Mouse (Mus musculus) limb, embryonic 15.5 days (tissue): ENCODE data around the gene Lipe. TPM values are rescaled to one million over a fixed set of nuclear protein-coding genes. Genes with fewer than 3 reads are reported as not detected.

Source experiments
- ATAC-seq: fragments of 200-750 bp; cut with Nextera tagmentation; 2 replicates; pipeline ENCODE4 v1.8.0; 2017; ENCODE audit warnings: low read depth, moderate TSS enrichment; ENCODE audit not compliant: insufficient number of reproducible peaks, low FRiP score, low TSS enrichment
- H3K27ac ChIP-seq: fragments of 300-500 bp; sonication (generic); 2 replicates; pipeline ENCODE4 v1.5.1; 2015; ENCODE audit warnings: moderate library complexity, mild to moderate bottlenecking, inconsistent platforms
- H3K27me3 ChIP-seq: fragments of 300-500 bp; sonication (generic); 2 replicates; pipeline ENCODE4 v1.6.1; 2015; ENCODE audit warnings: inconsistent platforms
- H3K36me3 ChIP-seq: fragments of 300-500 bp; sonication (generic); 2 replicates; pipeline ENCODE4 v1.6.1; 2015; ENCODE audit warnings: inconsistent platforms
- H3K4me1 ChIP-seq: fragments of 300-500 bp; sonication (generic); 2 replicates; pipeline ENCODE4 v1.6.1; 2015; ENCODE audit warnings: inconsistent platforms
- H3K4me2 ChIP-seq: fragments of 300-500 bp; sonication (generic); 2 replicates; pipeline ENCODE4 v1.6.1; 2015; ENCODE audit warnings: mild to moderate bottlenecking, inconsistent platforms
- H3K4me3 ChIP-seq: fragments of 300-500 bp; sonication (generic); 2 replicates; pipeline ENCODE4 v1.5.1; 2015; ENCODE audit warnings: mild to moderate bottlenecking, inconsistent platforms
- H3K9ac ChIP-seq: fragments of 300-500 bp; sonication (generic); 2 replicates; pipeline ENCODE4 v1.6.1; 2015; ENCODE audit warnings: inconsistent platforms
- H3K9me3 ChIP-seq: fragments of 300-500 bp; sonication (generic); 2 replicates; pipeline ENCODE4 v1.6.1; 2016; ENCODE audit warnings: inconsistent platforms
- WGBS: fragments of 180-500 bp; shearing (Covaris S2); methylation state at CpG from one replicate; pipeline ENCODE4 v1.1.7; 2015; 5-methylcytosine and 5-hydroxymethylcytosine counted together
- polyA plus RNA-seq: library from polyadenylated mRNA; unstranded; fragments of >200 nt; fragmentation: Nextera tagmentation; extraction: Ambion mirVana; gene quantifications from 2 replicates; pipeline ENCODE4 v1.2.1, GENCODE M21; 2015

Lipe gene
- polyA plus RNA-seq, 1 experiment from 2014 or later, result 9.2 TPM

DNA sequence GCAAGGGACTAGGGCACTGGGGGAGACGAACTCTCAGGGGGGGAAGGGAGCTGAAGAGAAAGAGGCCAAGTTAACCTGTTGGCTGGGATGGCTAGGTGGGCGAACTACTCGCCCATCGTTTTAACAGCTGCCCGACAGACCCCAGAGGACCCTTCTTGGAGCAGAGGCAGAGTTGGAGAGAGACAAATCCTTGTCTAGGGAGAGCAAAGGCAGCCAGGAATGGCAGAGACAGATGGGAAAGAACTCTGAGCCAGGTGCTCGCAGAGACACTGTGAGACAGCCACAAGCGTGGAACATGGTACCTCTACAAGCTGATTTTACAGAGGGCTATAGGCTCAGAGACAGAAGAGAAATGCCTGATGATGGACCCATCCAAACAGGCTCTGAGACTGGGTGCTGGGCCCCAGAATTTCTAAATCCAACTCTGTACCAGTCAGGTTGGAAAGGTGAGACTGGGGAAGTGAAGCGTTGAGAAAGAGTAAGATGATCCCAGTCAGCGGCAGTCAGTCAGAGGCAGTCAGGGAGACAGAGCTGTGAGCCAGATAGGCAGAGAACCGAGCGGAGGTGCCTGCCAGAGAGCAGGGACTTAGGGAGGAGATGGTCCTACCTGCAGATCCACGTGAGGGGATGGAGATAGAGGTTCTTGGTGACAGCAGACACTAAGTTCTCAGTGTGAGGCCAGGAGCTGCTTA is 29.3 kb downstream of the Lipe start, which contains the start of gene Cnfn:
Gene Cnfn (minus strand): TSS at position 667 of the 692 bp plus-strand sequence.
- peaks cover 18% of the 10 kb centered on the region for H3K4me1 ChIP-seq
- peaks cover 6% of the 10 kb centered on the region for H3K36me3 ChIP-seq
- WGBS, result 50% methylated on average over 12 of the region's 12 CpGs
- no peak within 1 kb of the TSS for H3K4me3 ChIP-seq
- no peak within 1 kb of the TSS for H3K4me2 ChIP-seq
- ATAC-seq, result no peak
- no peak within 1 kb of the TSS for H3K27ac ChIP-seq
- no peaks in the 10 kb centered on the region for H3K9me3 ChIP-seq
- no peak within 1 kb of the TSS for H3K9ac ChIP-seq
- peaks cover 41% of the 10 kb centered on the region for H3K27me3 ChIP-seq

DNA sequence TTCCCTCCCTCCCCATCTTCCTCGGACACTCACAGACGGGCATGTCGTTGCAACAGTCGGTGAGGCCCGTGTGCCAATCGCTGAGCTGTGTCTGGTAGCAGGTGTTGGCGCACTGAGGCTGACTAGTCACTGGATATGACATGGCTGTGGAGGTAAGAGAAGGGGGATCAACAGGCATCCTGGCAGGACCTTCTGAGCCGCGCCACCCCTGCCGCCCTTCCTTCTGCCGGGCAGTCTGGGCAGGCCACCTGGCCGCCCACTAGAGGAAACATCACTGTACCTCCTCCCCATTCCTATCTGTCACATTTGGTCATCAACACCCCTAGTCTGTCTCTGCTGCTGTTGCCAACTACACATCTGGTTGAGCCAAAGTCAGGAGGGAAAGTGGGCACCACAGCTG is 30.2 kb downstream of the Lipe start:
- no peak overlapping the region for H3K9ac ChIP-seq
- WGBS, result 17% methylated on average over 12 of the region's 12 CpGs
- H3K27ac ChIP-seq, result no peak overlapping the region
- peaks cover 14% of the 10 kb centered on the region for H3K36me3 ChIP-seq
- no peaks in the 10 kb centered on the region for H3K9me3 ChIP-seq
- no peak for ATAC-seq
- H3K4me1 ChIP-seq, result peaks cover 18% of the 10 kb centered on the region
- no peak overlapping the region for H3K4me2 ChIP-seq
- peaks cover 41% of the 10 kb centered on the region for H3K27me3 ChIP-seq
- no peak overlapping the region for H3K4me3 ChIP-seq

DNA sequence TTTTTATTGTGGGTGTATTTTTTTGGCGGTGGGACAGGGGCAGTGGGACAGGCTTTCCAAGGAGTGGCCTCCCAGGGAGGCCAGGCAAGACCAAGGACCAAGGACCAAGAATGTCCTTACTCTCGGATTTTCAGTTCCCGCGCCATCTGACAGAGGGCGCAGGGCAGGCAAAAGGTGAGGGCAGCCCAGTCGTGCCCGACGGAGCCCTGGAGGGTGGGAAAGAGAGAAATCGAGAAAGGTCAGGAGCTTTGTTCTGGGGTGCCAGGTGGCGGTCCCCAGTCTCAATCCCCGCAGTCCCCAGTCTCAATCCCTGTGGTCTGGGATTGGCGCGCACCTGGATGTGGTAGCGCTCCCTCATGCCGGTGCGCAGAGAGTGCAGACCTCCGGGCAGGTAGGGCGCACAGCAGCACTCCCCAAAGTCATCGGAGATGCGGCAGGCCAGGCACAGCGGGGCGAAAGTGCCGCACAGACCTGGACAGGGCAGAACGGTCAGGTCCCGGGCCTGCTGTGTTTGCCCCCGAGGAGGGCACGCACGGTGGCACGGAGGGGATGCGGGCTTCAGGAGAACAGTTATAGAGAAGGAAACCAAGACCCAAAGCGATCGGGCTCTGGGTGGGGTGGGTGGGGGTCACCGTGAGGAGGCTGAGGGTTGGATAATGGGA is 30.7 kb downstream of the Lipe start:
- H3K4me1 ChIP-seq, result peaks cover 18% of the 10 kb centered on the region
- ATAC-seq, result no peak
- 2% methylated on average over 33 of the region's 33 CpGs for WGBS
- H3K9me3 ChIP-seq, result no peaks in the 10 kb centered on the region
- H3K4me3 ChIP-seq, result peak overlapping the region; percentile 19
- no peak overlapping the region for H3K9ac ChIP-seq
- peak overlapping the region; percentile 4; the same call in 1 of the 2 replicates for H3K4me2 ChIP-seq
- no peak overlapping the region for H3K27ac ChIP-seq
- peaks cover 20% of the 10 kb centered on the region for H3K36me3 ChIP-seq
- peaks cover 41% of the 10 kb centered on the region for H3K27me3 ChIP-seq

DNA sequence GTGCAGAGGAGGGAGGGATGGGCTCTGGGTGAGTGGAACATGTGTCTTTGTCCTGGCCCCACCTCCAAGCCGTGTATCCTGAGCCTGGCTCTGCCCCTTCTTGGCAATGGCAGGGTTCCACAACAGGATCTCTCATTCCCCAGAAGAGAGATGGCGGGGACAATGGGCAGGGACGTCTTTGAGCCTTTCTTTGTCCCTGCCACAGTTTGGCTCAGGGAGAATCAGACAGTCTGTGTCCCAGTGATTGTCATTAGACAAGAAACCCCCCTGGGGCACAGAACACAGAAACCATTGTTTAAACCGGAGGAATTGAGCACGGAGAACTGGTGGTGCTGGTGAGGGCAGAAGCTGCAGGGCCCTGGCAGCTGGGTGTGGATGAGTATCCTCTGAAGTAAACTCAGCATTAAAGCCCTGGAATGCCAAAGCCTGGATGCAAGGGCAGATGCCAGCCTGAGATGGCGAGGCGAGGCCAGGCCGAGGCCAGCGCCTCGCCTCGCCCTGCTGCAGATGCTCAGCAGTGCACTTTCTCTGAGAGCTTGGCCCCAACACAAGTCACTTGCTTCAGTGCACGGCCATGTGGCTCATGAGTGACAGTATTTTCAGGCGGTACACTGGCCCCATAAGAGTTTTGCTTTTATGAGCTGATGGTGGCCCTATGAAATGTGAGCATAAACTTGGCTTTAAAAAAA is 32.4 kb downstream of the Lipe start:
- Histone ChIP-seq H3K4me1 (peaks cover 18% of the 10 kb centered on the region), H3K4me3 (no peak overlapping the region), H3K9me3 (no peaks in the 10 kb centered on the region), H3K9ac (no peak overlapping the region), H3K4me2 (no peak overlapping the region), H3K27me3 (peaks cover 41% of the 10 kb centered on the region), H3K36me3 (peaks cover 35% of the 10 kb centered on the region), H3K27ac (no peak overlapping the region)
- WGBS, result 42% methylated on average over 13 of the region's 13 CpGs
- ATAC-seq, result no peak

DNA sequence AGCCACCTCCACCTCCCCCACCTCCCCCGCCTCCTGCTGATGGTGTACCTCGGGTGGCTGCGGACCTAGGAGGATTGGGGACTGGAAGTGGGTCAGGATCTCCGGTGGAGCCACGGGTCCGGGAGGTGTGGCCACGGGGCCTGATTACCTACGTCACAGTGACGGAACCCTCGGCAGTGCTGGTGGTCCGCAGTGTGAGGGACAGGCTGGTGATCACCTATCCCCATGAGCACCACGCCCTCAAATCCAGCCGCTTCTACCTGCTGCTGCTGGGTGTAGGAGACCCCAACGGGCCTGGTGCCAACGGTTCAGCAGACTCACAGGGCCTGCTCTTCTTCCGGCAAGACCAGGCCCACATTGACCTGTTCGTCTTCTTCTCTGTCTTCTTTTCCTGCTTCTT is 34.9 kb downstream of the Lipe start:
- ATAC-seq, result no peak
- H3K27ac ChIP-seq, result no peak overlapping the region
- no peak overlapping the region for H3K4me3 ChIP-seq
- H3K27me3 ChIP-seq, result peaks cover 26% of the 10 kb centered on the region
- no peak overlapping the region for H3K4me2 ChIP-seq
- peaks cover 59% of the 10 kb centered on the region for H3K36me3 ChIP-seq
- peaks cover 20% of the 10 kb centered on the region for H3K4me1 ChIP-seq
- H3K9me3 ChIP-seq, result no peaks in the 10 kb centered on the region
- 97% methylated on average over 17 of the region's 17 CpGs for WGBS
- no peak overlapping the region for H3K9ac ChIP-seq

DNA sequence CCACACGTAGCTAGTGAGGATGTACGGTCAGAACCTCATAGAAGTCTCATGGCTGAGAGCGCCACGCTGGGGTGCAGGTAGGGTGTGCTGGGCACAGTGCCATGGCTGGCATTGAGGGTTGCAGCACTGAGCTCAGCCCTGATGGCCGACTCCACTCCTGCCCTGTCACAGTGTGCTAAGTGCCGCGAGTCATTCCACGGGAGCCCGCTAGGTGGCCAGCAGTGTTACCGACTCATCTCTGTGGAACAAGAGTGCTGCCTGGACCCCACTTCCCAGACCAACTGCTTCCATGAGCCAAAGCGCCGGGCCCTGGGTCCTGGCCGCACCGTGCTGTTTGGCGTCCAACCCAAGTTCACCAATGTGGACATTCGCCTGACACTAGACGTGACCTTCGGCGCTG is 35.4 kb downstream of the Lipe start:
- WGBS, result 82% methylated on average over 19 of the region's 19 CpGs
- Histone ChIP-seq H3K27me3 (peaks cover 21% of the 10 kb centered on the region), H3K36me3 (peaks cover 64% of the 10 kb centered on the region), H3K9ac (no peak overlapping the region), H3K4me3 (no peak overlapping the region), H3K4me2 (no peak overlapping the region), H3K27ac (no peak overlapping the region), H3K9me3 (no peaks in the 10 kb centered on the region), H3K4me1 (peaks cover 25% of the 10 kb centered on the region)
- no peak for ATAC-seq

DNA sequence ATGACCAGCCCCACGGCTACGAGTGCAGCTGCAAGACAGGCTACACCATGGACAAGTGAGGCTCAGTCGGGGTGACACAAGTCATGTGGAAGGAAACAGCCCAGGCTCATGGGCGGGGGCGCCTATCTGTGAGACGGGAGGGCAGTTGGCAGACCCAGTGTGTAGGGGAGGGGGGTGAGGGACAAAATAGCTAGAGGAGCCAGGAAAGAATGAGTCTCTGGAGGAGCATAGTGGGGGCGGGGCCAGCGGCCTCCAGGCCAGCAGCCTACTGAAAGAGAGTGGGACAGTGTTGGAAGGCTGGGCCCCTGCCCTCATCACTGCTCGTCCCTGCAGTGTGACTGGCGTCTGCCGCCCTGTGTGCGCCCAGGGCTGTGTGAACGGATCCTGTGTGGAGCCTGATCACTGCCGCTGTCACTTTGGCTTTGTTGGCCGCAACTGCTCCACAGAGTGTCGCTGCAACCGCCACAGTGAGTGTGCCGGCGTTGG is 39.7 kb downstream of the Lipe start:
- Histone ChIP-seq H3K9ac (no peak overlapping the region), H3K4me3 (no peak overlapping the region), H3K27ac (no peak overlapping the region), H3K27me3 (no peaks in the 10 kb centered on the region), H3K4me2 (no peak overlapping the region), H3K36me3 (peaks cover 93% of the 10 kb centered on the region), H3K9me3 (no peaks in the 10 kb centered on the region), H3K4me1 (0 out of 2 replicates have a peak, but pooled peaks cover 9% of the 10 kb centered on the region)
- ATAC-seq, result no peak
- 77% methylated on average over 19 of the region's 19 CpGs for WGBS

DNA sequence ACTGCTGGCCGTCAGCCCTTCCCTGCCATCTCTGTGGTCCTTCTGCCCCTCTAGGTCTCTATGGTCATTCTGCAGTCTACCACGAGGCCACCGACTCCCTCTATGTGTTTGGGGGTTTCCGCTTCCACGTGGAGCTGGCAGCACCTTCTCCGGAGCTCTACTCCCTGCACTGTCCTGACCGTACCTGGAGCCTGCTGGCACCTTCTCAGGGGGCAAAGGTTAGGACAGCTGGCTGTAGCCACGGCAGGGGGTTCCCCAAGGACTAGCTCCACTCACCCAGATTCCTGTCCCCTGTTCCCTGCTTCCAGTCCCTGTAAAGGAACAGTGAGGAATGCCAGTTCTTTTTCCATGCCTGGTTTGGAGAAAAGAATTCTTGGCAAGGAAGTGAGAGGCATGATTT is 49.6 kb downstream of the Lipe start:
- H3K4me3 ChIP-seq, result no peak overlapping the region
- no peak overlapping the region for H3K4me2 ChIP-seq
- no peak for ATAC-seq
- no peaks in the 10 kb centered on the region for H3K4me1 ChIP-seq
- no peaks in the 10 kb centered on the region for H3K27me3 ChIP-seq
- WGBS, result 87% methylated on average over 8 of the region's 8 CpGs
- H3K9ac ChIP-seq, result no peak overlapping the region
- H3K36me3 ChIP-seq, result peaks cover 91% of the 10 kb centered on the region
- 0 out of 2 replicates have a peak, but pooled peaks cover 4% of the 10 kb centered on the region for H3K9me3 ChIP-seq
- no peak overlapping the region for H3K27ac ChIP-seq

DNA sequence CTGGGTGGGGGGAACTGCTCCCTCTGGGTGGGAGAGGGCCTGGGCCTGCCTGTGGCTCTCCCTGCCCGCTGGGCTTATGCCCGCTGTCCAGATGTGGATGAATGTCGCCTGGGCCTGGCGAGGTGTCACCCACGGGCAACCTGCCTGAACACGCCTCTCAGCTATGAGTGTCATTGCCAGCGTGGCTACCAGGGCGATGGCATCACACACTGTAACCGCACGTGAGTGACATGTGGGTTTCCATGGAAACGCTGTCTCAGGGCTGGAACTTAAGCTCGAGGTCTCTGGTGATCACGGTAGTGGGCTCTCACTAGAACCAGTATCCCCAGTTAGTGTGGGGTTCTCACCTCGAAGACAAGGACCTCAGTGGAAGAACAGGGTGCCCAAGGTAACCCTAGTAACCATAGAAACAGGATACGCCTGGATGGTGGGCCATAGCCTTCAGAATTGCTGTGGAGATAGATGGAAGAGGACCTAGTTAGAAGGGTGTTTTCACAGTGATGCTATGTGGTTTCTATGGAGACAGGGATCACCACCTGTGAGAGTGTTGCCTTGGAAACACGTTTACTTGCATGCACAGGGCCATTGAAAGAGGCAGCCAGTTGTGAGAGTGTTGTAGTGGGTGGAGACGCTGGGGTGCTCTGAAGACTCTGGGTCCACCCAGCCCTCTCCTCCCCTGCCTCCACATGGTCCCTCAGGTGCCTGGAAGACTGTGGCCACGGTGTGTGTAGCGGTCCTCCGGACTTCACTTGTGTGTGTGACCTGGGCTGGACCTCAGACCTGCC is 57.3 kb downstream of the Lipe start:
- 79% methylated on average over 20 of the region's 20 CpGs for WGBS

DNA sequence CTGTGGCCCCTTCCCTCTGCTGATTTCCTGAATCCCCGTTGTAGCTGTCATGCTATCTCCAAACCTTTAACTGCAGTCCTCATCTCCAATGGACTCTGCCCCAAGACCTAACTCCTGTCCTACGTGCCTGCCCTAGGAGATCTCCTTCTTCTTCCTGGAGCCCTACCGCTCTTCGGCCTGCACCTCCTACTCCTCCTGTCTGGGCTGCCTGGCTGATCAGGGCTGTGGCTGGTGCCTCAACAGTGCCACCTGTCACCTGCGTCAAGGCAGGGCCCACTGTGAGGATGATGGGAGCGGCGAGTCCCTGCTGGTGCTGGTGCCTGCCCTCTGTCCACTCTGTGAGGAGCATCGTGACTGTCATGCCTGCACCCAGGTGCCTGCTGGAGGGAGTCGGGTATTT is 59.2 kb downstream of the Lipe start:
- WGBS, result 90% methylated on average over 9 of the region's 9 CpGs
- ATAC-seq, result no peak
- Histone ChIP-seq H3K27me3 (no peaks in the 10 kb centered on the region), H3K9me3 (no peaks in the 10 kb centered on the region), H3K4me3 (no peak overlapping the region), H3K27ac (no peak overlapping the region), H3K4me2 (no peak overlapping the region), H3K36me3 (peaks cover 83% of the 10 kb centered on the region), H3K9ac (no peak overlapping the region), H3K4me1 (no peaks in the 10 kb centered on the region)

More for the DNA sequence above, 57.3 kb downstream of the Lipe start:
- H3K9me3 ChIP-seq, result no peaks in the 10 kb centered on the region
- H3K9ac ChIP-seq, result no peak overlapping the region
- H3K4me1 ChIP-seq, result no peaks in the 10 kb centered on the region
- H3K4me2 ChIP-seq, result no peak overlapping the region
- H3K27ac ChIP-seq, result no peak overlapping the region
- H3K27me3 ChIP-seq, result no peaks in the 10 kb centered on the region
- peaks cover 78% of the 10 kb centered on the region for H3K36me3 ChIP-seq
- H3K4me3 ChIP-seq, result no peak overlapping the region
- ATAC-seq, result no peak

DNA sequence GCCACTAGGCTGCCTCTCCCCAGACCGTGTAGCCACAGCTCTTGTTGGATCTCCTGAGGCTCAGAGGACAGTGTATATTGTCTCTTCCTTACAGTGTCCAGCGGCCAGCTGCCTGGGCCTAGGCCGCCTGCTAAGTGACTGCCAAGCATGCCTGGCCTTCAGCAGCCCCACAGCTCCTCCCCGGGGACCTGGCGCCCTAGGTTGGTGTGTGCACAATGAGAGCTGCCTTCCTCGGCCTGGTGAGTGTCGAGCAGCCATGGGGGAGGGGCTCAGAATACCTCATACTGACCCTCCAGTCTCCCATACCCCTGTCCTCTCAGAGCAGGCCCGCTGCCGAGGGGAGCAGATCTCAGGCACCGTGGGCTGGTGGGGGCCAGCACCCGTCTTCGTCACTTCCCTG is 64.0 kb downstream of the Lipe start:
- no peaks in the 10 kb centered on the region for H3K9me3 ChIP-seq
- peak; percentile 11; the same call in 1 of the 2 replicates for ATAC-seq
- no peaks in the 10 kb centered on the region for H3K4me1 ChIP-seq
- H3K4me3 ChIP-seq, result no peak overlapping the region
- H3K27me3 ChIP-seq, result no peaks in the 10 kb centered on the region
- H3K4me2 ChIP-seq, result no peak overlapping the region
- WGBS, result 82% methylated on average over 12 of the region's 12 CpGs
- H3K27ac ChIP-seq, result no peak overlapping the region
- no peak overlapping the region for H3K9ac ChIP-seq
- peaks cover 74% of the 10 kb centered on the region for H3K36me3 ChIP-seq
